8 mouse cellular contexts compared by ENCODE assay signal in the genomic region with DNA sequence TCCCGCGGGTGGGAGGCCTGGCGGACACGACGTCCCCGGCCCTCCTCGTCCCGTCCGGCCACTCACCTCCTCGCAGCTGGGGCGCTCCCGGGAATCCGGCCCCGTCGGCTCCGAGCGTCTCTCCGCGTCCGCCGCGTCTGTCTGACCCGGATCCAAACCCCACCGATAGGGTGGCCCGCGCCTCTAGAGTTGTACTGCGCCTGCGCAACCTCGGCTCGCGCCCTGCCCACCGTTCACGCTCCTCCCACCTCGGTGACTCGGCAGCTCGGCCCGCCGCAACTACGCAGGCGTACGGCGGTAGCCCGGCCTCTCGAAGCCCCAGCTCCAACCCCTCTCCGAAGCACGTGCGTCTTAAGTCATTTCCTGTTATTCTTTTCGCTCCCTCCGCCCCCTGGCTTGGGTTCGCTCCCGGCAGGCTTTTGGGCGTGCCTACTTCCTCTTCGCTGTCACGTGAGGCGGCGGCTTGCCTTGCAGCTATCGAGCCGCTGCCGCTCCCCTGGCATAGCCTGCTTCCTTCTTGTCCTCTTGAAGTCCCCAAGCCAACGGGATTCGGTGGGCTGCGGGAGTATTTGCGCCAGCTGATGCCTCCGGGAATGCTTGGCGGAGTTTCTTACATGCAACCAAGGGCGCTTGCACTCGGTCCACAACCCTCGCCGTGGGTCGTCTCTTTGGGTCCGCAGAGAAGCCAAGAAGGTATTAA. TPM values are rescaled to one million over a fixed set of nuclear protein-coding genes. Genes with fewer than 3 reads are reported as not detected.
DNase-seq lines count a peak whose midpoint lies in the region; ATAC-seq lines count a peak whose summit lies in the region.

No protein-coding gene starts in this region.

- under 1% methylated on average over 70 of the region's 71 CpGs for WGBS in hindbrain, embryonic 15.5 days

- peak overlapping the region; percentile 83 for H3K9ac ChIP-seq in hindbrain, embryonic 15.5 days

- peak; percentile 99 for ATAC-seq in hindbrain, embryonic 15.5 days (ENCODE audit: low FRiP score, low read depth)

- no peaks in the 10 kb centered on the region for H3K9me3 ChIP-seq in hindbrain, embryonic 15.5 days

- no peaks in the 10 kb centered on the region for H3K27me3 ChIP-seq in hindbrain, embryonic 15.5 days

- peak overlapping the region; percentile 88 for H3K27ac ChIP-seq in hindbrain, embryonic 15.5 days (replicated peaks)

- peak overlapping the region; percentile 87 for H3K4me2 ChIP-seq in hindbrain, embryonic 15.5 days

- DNase-seq in T-cell, adult 2 months (ENCODE audit: low spot score) = peak; percentile 100
- DNase-seq in cerebellum, postnatal 36 days = peak; percentile 98 to 99
- DNase-seq in frontal cortex, postnatal 36 days (ENCODE audit: low spot score in 2 of 2) = peak; percentile 99 to 100
- peak; percentile 99 for DNase-seq in left cerebral cortex, adult 11 months (ENCODE audit: low spot score)
- DNase-seq in lung, postnatal 4 days = peak; percentile 100
- DNase-seq in retina, postnatal 7 days (ENCODE audit: low read depth, low spot score) = peak; percentile 95
- DNase-seq in urinary bladder, adult 2 months (ENCODE audit: low spot score) = peak; percentile 98

- peaks cover 6% of the 10 kb centered on the region; the same call in 1 of the 2 replicates for H3K36me3 ChIP-seq in hindbrain, embryonic 15.5 days

- peaks cover 33% of the 10 kb centered on the region for H3K4me1 ChIP-seq in hindbrain, embryonic 15.5 days (replicated peaks)

- peak overlapping the region; percentile 76 for H3K4me3 ChIP-seq in hindbrain, embryonic 15.5 days

RNA-seq across cellular contexts. Expression of gene Oser1, which starts 5.0 kb away (rescaled TPM):
- polyA plus RNA-seq in hindbrain, embryonic 15.5 days (2015; fragmentation: Nextera tagmentation; extraction: Ambion mirVana) = 72.1 and 78.6 TPM in 2 replicates
- polyA plus RNA-seq in urinary bladder, adult 2 months (2012; rRNA removed) = 34.7 and 36.7 TPM in 2 replicates

RNA-seq across cellular contexts. Expression of gene Gdap1l1, which starts 18.8 kb away (rescaled TPM):
- 127 and 136 TPM in 2 replicates for polyA plus RNA-seq in hindbrain, embryonic 15.5 days (2015; fragmentation: Nextera tagmentation; extraction: Ambion mirVana)
- polyA plus RNA-seq in urinary bladder, adult 2 months (2012; rRNA removed) = 0.30 and 0.44 TPM in 2 replicates

RNA-seq across cellular contexts. Expression of gene Jph2, which starts 21.7 kb away (rescaled TPM):
- 0.74 and 0.75 TPM in 2 replicates for polyA plus RNA-seq in hindbrain, embryonic 15.5 days (2015; fragmentation: Nextera tagmentation; extraction: Ambion mirVana)
- 113 and 164 TPM in 2 replicates for polyA plus RNA-seq in urinary bladder, adult 2 months (2012; rRNA removed)

RNA-seq across cellular contexts. Expression of gene Fitm2, which starts 52.9 kb away (rescaled TPM):
- 16.9 TPM in 2 replicates for polyA plus RNA-seq in hindbrain, embryonic 15.5 days (2015; fragmentation: Nextera tagmentation; extraction: Ambion mirVana)
- 4.7 and 7.0 TPM in 2 replicates for polyA plus RNA-seq in urinary bladder, adult 2 months (2012; rRNA removed)

Comparison
In these comparisons a context has a peak if more than half of its experiments do, and no peak if none do; other contexts are left out.
1. Peak in every context shown above with its lines: DNase-seq, ATAC-seq, H3K4me3 ChIP-seq and H3K27ac ChIP-seq.
2. RNA of gene Gdap1l1, which starts 18.8 kb away (polyA plus RNA-seq): 127 to 136 TPM in hindbrain, embryonic 15.5 days; 0.30 to 0.44 TPM in urinary bladder, adult 2 months; every median in the first group is over 10 times any median in the second.
3. RNA of gene Jph2, which starts 21.7 kb away (polyA plus RNA-seq): 113 to 164 TPM in urinary bladder, adult 2 months; 0.74 to 0.75 TPM in hindbrain, embryonic 15.5 days; every median in the first group is over 10 times any median in the second.